In genomic region chr15:79042721-79043491, GRCm38 (mm10) we compare ENCODE assay signal across 9 mouse cellular contexts. TPM values are rescaled to one million over a fixed set of nuclear protein-coding genes. Genes with fewer than 3 reads are reported as not detected.
A peak's percentile ranks its signal among the peaks of the same experiment; 100 is the strongest.
DNase-seq lines count a peak whose midpoint lies in the region; ATAC-seq and TF ChIP-seq lines count a peak whose summit lies in the region.
"Had no signal": no experiment of that assay in that cellular context is flagged by ENCODE, and none has a peak within 500 bp of the region (broad histone marks: within the 10 kb centered on the region; RNA-seq: fewer than 3 reads in every experiment).

No protein-coding gene starts in this region.

- H3K36me3 ChIP-seq in heart, postnatal 0 days (replicated peaks; ENCODE audit: control insufficient read depth, insufficient read depth, low read length), result no peaks in the 10 kb centered on the region
- H3K36me3 ChIP-seq in embryonic facial prominence, embryonic 12.5 days, result no peaks in the 10 kb centered on the region
- no peaks in the 10 kb centered on the region for H3K36me3 ChIP-seq in kidney, postnatal 0 days (ENCODE audit: insufficient read depth, low read length)
- no peaks in the 10 kb centered on the region for H3K36me3 ChIP-seq in midbrain, postnatal 0 days (ENCODE audit: insufficient read depth, low read length)

- no peaks in the 10 kb centered on the region for H3K9me3 ChIP-seq in heart, postnatal 0 days (replicated peaks; ENCODE audit: control insufficient read depth, low read length)
- H3K9me3 ChIP-seq in embryonic facial prominence, embryonic 12.5 days, result no peaks in the 10 kb centered on the region
- no peaks in the 10 kb centered on the region for H3K9me3 ChIP-seq in kidney, postnatal 0 days (replicated peaks; ENCODE audit: low read length)
- no peaks in the 10 kb centered on the region for H3K9me3 ChIP-seq in midbrain, postnatal 0 days (ENCODE audit: low read length)

- 0 out of 2 replicates have a peak, but pooled peaks have one; percentile 19 for ATAC-seq in heart, postnatal 0 days (ENCODE audit: insufficient read depth, low read depth)
- ATAC-seq in embryonic facial prominence, embryonic 12.5 days (ENCODE audit: insufficient number of reproducible peaks, insufficient read depth, low FRiP score, low TSS enrichment), result 0 out of 2 replicates have a peak, but pooled peaks have one; percentile 24
- no peak for ATAC-seq in kidney, postnatal 0 days (replicated peaks; ENCODE audit: low FRiP score, low read depth)
- peak; percentile 57 for ATAC-seq in midbrain, postnatal 0 days (ENCODE audit: low FRiP score)
- ATAC-seq in megakaryocyte-erythroid progenitor cell, adult 5-6 weeks (replicated peaks; ENCODE audit: low FRiP score, low TSS enrichment, poor library complexity, severe bottlenecking), result no peak

- peak overlapping the region; percentile 96 for H3K4me2 ChIP-seq in heart, postnatal 0 days (ENCODE audit: low read depth, low read length)
- H3K4me2 ChIP-seq in embryonic facial prominence, embryonic 12.5 days (replicated peaks), result peak overlapping the region; percentile 99
- H3K4me2 ChIP-seq in kidney, postnatal 0 days (ENCODE audit: low read length), result peak overlapping the region; percentile 94
- H3K4me2 ChIP-seq in midbrain, postnatal 0 days (ENCODE audit: low read depth, low read length, poor library complexity, severe bottlenecking), result peak overlapping the region; percentile 80

- peaks cover 58% of the 10 kb centered on the region for H3K27me3 ChIP-seq in heart, postnatal 0 days (ENCODE audit: control insufficient read depth, insufficient read depth, low read length)
- peaks cover 51% of the 10 kb centered on the region for H3K27me3 ChIP-seq in embryonic facial prominence, embryonic 12.5 days
- H3K27me3 ChIP-seq in kidney, postnatal 0 days (ENCODE audit: insufficient read depth, low read length), result peaks cover 12% of the 10 kb centered on the region
- peaks cover 17% of the 10 kb centered on the region for H3K27me3 ChIP-seq in midbrain, postnatal 0 days (ENCODE audit: insufficient read depth, low read length)

- H3K27ac ChIP-seq in heart, postnatal 0 days (ENCODE audit: low read depth), result no peak overlapping the region
- H3K27ac ChIP-seq in embryonic facial prominence, embryonic 12.5 days, result no peak overlapping the region
- no peak overlapping the region for H3K27ac ChIP-seq in kidney, postnatal 0 days
- peak overlapping the region; percentile 51 for H3K27ac ChIP-seq in midbrain, postnatal 0 days (ENCODE audit: low read depth, low read length)

- 0 out of 2 replicates have a peak, but pooled peaks cover 5% of the 10 kb centered on the region for H3K4me1 ChIP-seq in heart, postnatal 0 days (ENCODE audit: control insufficient read depth, insufficient read depth)
- peaks cover 22% of the 10 kb centered on the region for H3K4me1 ChIP-seq in embryonic facial prominence, embryonic 12.5 days
- H3K4me1 ChIP-seq in kidney, postnatal 0 days (replicated peaks; ENCODE audit: insufficient read depth, low read length), result peaks cover 30% of the 10 kb centered on the region; the same call in 1 of the 2 replicates
- no peaks in the 10 kb centered on the region; the same call in 1 of the 2 replicates for H3K4me1 ChIP-seq in midbrain, postnatal 0 days (ENCODE audit: insufficient read depth, low read length)

- peak overlapping the region; percentile 59 for H3K4me3 ChIP-seq in heart, postnatal 0 days (ENCODE audit: low read depth, low read length)
- H3K4me3 ChIP-seq in embryonic facial prominence, embryonic 12.5 days, result peak overlapping the region; percentile 61
- peak overlapping the region; percentile 51 for H3K4me3 ChIP-seq in kidney, postnatal 0 days (replicated peaks; ENCODE audit: low read depth, low read length)
- H3K4me3 ChIP-seq in midbrain, postnatal 0 days (ENCODE audit: low read depth, low read length), result peak overlapping the region; percentile 52

- no peak for TF ChIP-seq CTCF in heart, postnatal 0 days (IDR thresholded peaks at IDR 0.05; ENCODE audit: low read depth)
- TF ChIP-seq CTCF in kidney, postnatal 0 days (IDR thresholded peaks at IDR 0.05; ENCODE audit: low read depth), result peak; percentile 14; the same call in 1 of the 2 replicates
- peak; percentile 34; the same call in 1 of the 2 replicates for TF ChIP-seq CTCF in midbrain, postnatal 0 days (IDR thresholded peaks at IDR 0.05)

- no peak for DNase-seq in heart, postnatal 0 days (ENCODE audit: low spot score)
- DNase-seq in heart, adult 18-20 months, result no peak
- DNase-seq in adrenal gland, postnatal 25 days, result peak; percentile 24
- peak; percentile 44 for DNase-seq in kidney, postnatal 0 days (ENCODE audit: low spot score)
- peak; percentile 57 for DNase-seq in midbrain, postnatal 0 days (ENCODE audit: low spot score)
- no peak for DNase-seq in MN1 (ENCODE audit: low spot score)

- no peak overlapping the region for H3K9ac ChIP-seq in heart, postnatal 0 days (replicated peaks; ENCODE audit: low read depth, low read length)
- peak overlapping the region; percentile 60 for H3K9ac ChIP-seq in embryonic facial prominence, embryonic 12.5 days
- peak overlapping the region; percentile 59 for H3K9ac ChIP-seq in kidney, postnatal 0 days (ENCODE audit: low read depth, low read length)
- peak overlapping the region; percentile 66 for H3K9ac ChIP-seq in midbrain, postnatal 0 days (replicated peaks; ENCODE audit: low read length, poor library complexity, severe bottlenecking)

- 1% methylated on average over 94 of the region's 105 CpGs for WGBS in heart, postnatal 0 days
- under 1% methylated on average over 103 of the region's 105 CpGs for WGBS in embryonic facial prominence, embryonic 12.5 days
- WGBS in kidney, postnatal 0 days, result 1% methylated on average over 104 of the region's 105 CpGs
- under 1% methylated on average over 97 of the region's 105 CpGs for WGBS in midbrain, postnatal 0 days

- TF ChIP-seq EP300 in heart, postnatal 0 days (IDR thresholded peaks at IDR 0.05; ENCODE audit: low read depth), result no peak

RNA-seq across cellular contexts. Expression of gene Galr3, which starts 1.2 kb away (rescaled TPM):
- not detected in 2 replicates for total RNA-seq in heart, postnatal 0 days (2014; rRNA removed; ENCODE audit: low replicate concordance)
- not detected in 2 replicates for polyA plus RNA-seq in heart, postnatal 0 days (2015; fragmentation: Nextera tagmentation; extraction: Ambion mirVana)
- total RNA-seq in heart, adult 18-20 months (2021), result not detected
- total RNA-seq in adrenal gland, postnatal 25 days (2021), result 0.39 TPM in 1 of 2 replicates, not detected in the other
- polyA plus RNA-seq in embryonic facial prominence, embryonic 12.5 days (2016; fragmentation: Nextera tagmentation; extraction: Ambion mirVana), result not detected in 2 replicates
- 0.13 and 0.24 TPM in 2 replicates for polyA plus RNA-seq in kidney, postnatal 0 days (2015; fragmentation: Nextera tagmentation; extraction: Ambion mirVana)
- 3.3 and 3.9 TPM in 2 replicates for total RNA-seq in midbrain, postnatal 0 days (2014; rRNA removed)
- polyA plus RNA-seq in midbrain, postnatal 0 days (2015; fragmentation: Nextera tagmentation; extraction: Ambion mirVana), result 0.25 and 0.32 TPM in 2 replicates
- total RNA-seq in megakaryocyte-erythroid progenitor cell, adult 5-6 weeks (2014; fragmentation: Nextera tagmentation), result 0.40 TPM in 1 of 2 replicates, not detected in the other
- total RNA-seq in megakaryocyte-erythroid progenitor cell, adult 5-6 weeks (2017), result 0.56 TPM in 1 of 2 replicates, not detected in the other
- total RNA-seq: neutrophil, adult 5-6 weeks had no signal

RNA-seq across cellular contexts. Expression of gene H1f0, which starts 14.7 kb away (rescaled TPM):
- total RNA-seq in heart, postnatal 0 days (2014; rRNA removed; ENCODE audit: low replicate concordance), result 318 and 358 TPM in 2 replicates
- 210 and 229 TPM in 2 replicates for polyA plus RNA-seq in heart, postnatal 0 days (2015; fragmentation: Nextera tagmentation; extraction: Ambion mirVana)
- total RNA-seq in heart, adult 18-20 months (2021), result 10 to 100 TPM; 62.5 to 70.0 TPM
- total RNA-seq in adrenal gland, postnatal 25 days (2021), result 159 and 217 TPM in 2 replicates
- polyA plus RNA-seq in embryonic facial prominence, embryonic 12.5 days (2016; fragmentation: Nextera tagmentation; extraction: Ambion mirVana), result 513 and 519 TPM in 2 replicates
- polyA plus RNA-seq in kidney, postnatal 0 days (2015; fragmentation: Nextera tagmentation; extraction: Ambion mirVana), result 522 and 524 TPM in 2 replicates
- 132 and 136 TPM in 2 replicates for total RNA-seq in midbrain, postnatal 0 days (2014; rRNA removed)
- polyA plus RNA-seq in midbrain, postnatal 0 days (2015; fragmentation: Nextera tagmentation; extraction: Ambion mirVana), result 135 and 144 TPM in 2 replicates
- total RNA-seq in megakaryocyte-erythroid progenitor cell, adult 5-6 weeks (2014; fragmentation: Nextera tagmentation), result 19.0 and 23.7 TPM in 2 replicates
- total RNA-seq in megakaryocyte-erythroid progenitor cell, adult 5-6 weeks (2017), result 27.0 and 47.0 TPM in 2 replicates

RNA-seq across cellular contexts. Expression of gene Ankrd54, which starts 19.8 kb away (rescaled TPM):
- 20.9 and 27.1 TPM in 2 replicates for total RNA-seq in heart, postnatal 0 days (2014; rRNA removed; ENCODE audit: low replicate concordance)
- 14.1 and 15.6 TPM in 2 replicates for polyA plus RNA-seq in heart, postnatal 0 days (2015; fragmentation: Nextera tagmentation; extraction: Ambion mirVana)
- 1 to 10 TPM; 7.2 to 8.6 TPM for total RNA-seq in heart, adult 18-20 months (2021)
- total RNA-seq in adrenal gland, postnatal 25 days (2021), result 20.4 and 27.4 TPM in 2 replicates
- polyA plus RNA-seq in embryonic facial prominence, embryonic 12.5 days (2016; fragmentation: Nextera tagmentation; extraction: Ambion mirVana), result 55.9 and 65.5 TPM in 2 replicates
- 42.5 and 42.6 TPM in 2 replicates for polyA plus RNA-seq in kidney, postnatal 0 days (2015; fragmentation: Nextera tagmentation; extraction: Ambion mirVana)
- 53.5 and 57.5 TPM in 2 replicates for total RNA-seq in midbrain, postnatal 0 days (2014; rRNA removed)
- polyA plus RNA-seq in midbrain, postnatal 0 days (2015; fragmentation: Nextera tagmentation; extraction: Ambion mirVana), result 44.5 and 45.5 TPM in 2 replicates
- 24.4 and 44.2 TPM in 2 replicates for total RNA-seq in megakaryocyte-erythroid progenitor cell, adult 5-6 weeks (2014; fragmentation: Nextera tagmentation)
- 15.0 and 15.2 TPM in 2 replicates for total RNA-seq in megakaryocyte-erythroid progenitor cell, adult 5-6 weeks (2017)

RNA-seq across cellular contexts. Expression of gene Eif3l, which starts 32.1 kb away (rescaled TPM):
- total RNA-seq in heart, postnatal 0 days (2014; rRNA removed; ENCODE audit: low replicate concordance), result 183 and 210 TPM in 2 replicates
- 114 and 123 TPM in 2 replicates for polyA plus RNA-seq in heart, postnatal 0 days (2015; fragmentation: Nextera tagmentation; extraction: Ambion mirVana)
- 10 to 100 TPM; 70.4 to 73.8 TPM for total RNA-seq in heart, adult 18-20 months (2021)
- 150 and 151 TPM in 2 replicates for total RNA-seq in adrenal gland, postnatal 25 days (2021)
- 229 and 235 TPM in 2 replicates for polyA plus RNA-seq in embryonic facial prominence, embryonic 12.5 days (2016; fragmentation: Nextera tagmentation; extraction: Ambion mirVana)
- 199 and 218 TPM in 2 replicates for polyA plus RNA-seq in kidney, postnatal 0 days (2015; fragmentation: Nextera tagmentation; extraction: Ambion mirVana)
- total RNA-seq in midbrain, postnatal 0 days (2014; rRNA removed), result 197 and 205 TPM in 2 replicates
- 160 and 168 TPM in 2 replicates for polyA plus RNA-seq in midbrain, postnatal 0 days (2015; fragmentation: Nextera tagmentation; extraction: Ambion mirVana)
- 218 and 242 TPM in 2 replicates for total RNA-seq in megakaryocyte-erythroid progenitor cell, adult 5-6 weeks (2014; fragmentation: Nextera tagmentation)
- 216 and 264 TPM in 2 replicates for total RNA-seq in megakaryocyte-erythroid progenitor cell, adult 5-6 weeks (2017)

Comparison
In these comparisons a context has a peak if more than half of its experiments do, and no peak if none do; other contexts are left out.
1. ATAC-seq: peak in heart, postnatal 0 days (single experiment), embryonic facial prominence, embryonic 12.5 days (single experiment) and midbrain, postnatal 0 days (single experiment); none in kidney, postnatal 0 days (single experiment) and megakaryocyte-erythroid progenitor cell, adult 5-6 weeks (single experiment).
2. DNase-seq: peak in adrenal gland, postnatal 25 days (single experiment), kidney, postnatal 0 days (single experiment) and midbrain, postnatal 0 days (single experiment); none in heart, postnatal 0 days (single experiment), heart, adult 18-20 months (0 of 2) and MN1 (single experiment).
3. Peak in every context shown above with its lines, with median percentiles within 50 percentile points of each other: H3K4me2 ChIP-seq and H3K4me3 ChIP-seq.